9 mouse cellular contexts compared by ENCODE assay signal in the genomic region with DNA sequence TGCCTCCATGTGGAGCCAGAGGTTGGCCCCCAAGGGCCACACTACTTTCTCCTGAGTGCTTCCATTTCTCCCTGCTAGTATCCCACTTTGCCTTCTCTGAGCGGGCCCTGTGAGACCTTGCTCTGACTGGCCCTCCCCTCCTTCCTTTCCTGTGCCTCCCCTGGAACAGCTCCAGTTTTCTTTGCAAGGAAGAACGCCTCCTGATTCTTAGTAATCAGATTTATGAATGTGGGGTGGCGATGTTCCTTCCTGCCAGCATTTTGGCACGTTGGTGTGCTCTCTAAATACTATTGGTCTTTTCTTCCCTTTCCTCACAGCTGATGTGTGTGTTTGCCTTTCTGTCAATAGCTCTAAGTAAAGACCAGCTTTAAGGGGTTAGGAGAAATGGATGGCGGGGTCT.
DNase-seq lines count a peak whose midpoint lies in the region; ATAC-seq and TF ChIP-seq lines count a peak whose summit lies in the region.
"Had no signal": no experiment of that assay in that cellular context is flagged by ENCODE, and none has a peak within 500 bp of the region (broad histone marks: within the 10 kb centered on the region; RNA-seq: fewer than 3 reads in every experiment).

No protein-coding gene starts in this region.

- 29% methylated on average over 5 of the region's 5 CpGs for WGBS in intestine, embryonic 16.5 days
- 45% methylated on average over 5 of the region's 5 CpGs for WGBS in intestine, postnatal 0 days
- 36% methylated on average over 5 of the region's 5 CpGs for WGBS in heart, embryonic 13.5 days
- WGBS in lung, postnatal 0 days, result 16% methylated on average over 5 of the region's 5 CpGs

- TF ChIP-seq CTCF in intestine, postnatal 0 days (IDR thresholded peaks at IDR 0.05; ENCODE audit: low read depth), result no peak
- no peak for TF ChIP-seq CTCF in lung, postnatal 0 days (IDR thresholded peaks at IDR 0.05)

- H3K4me1 ChIP-seq in intestine, embryonic 16.5 days (ENCODE audit: control insufficient read depth, insufficient read depth, low read length), result peaks cover 22% of the 10 kb centered on the region
- H3K4me1 ChIP-seq in intestine, postnatal 0 days (replicated peaks; ENCODE audit: control insufficient read depth, insufficient read depth, low read length), result no peaks in the 10 kb centered on the region; the same call in 1 of the 2 replicates
- peaks cover 77% of the 10 kb centered on the region for H3K4me1 ChIP-seq in heart, embryonic 13.5 days
- H3K4me1 ChIP-seq in lung, postnatal 0 days (ENCODE audit: insufficient read depth, low read depth, low read length), result peaks cover 7% of the 10 kb centered on the region

- H3K27ac ChIP-seq in intestine, embryonic 16.5 days (ENCODE audit: low read length), result 0 out of 2 replicates have a peak overlapping the region, but pooled peaks have one; percentile 36
- H3K27ac ChIP-seq in intestine, postnatal 0 days (ENCODE audit: low read depth, low read length), result no peak overlapping the region
- peak overlapping the region; percentile 65 for H3K27ac ChIP-seq in heart, embryonic 13.5 days (replicated peaks)
- peak overlapping the region; percentile 38; the same call in 1 of the 2 replicates for H3K27ac ChIP-seq in lung, postnatal 0 days (ENCODE audit: low read length)

- no peak overlapping the region for H3K4me3 ChIP-seq in intestine, embryonic 16.5 days (ENCODE audit: low read length)
- H3K4me3 ChIP-seq in intestine, postnatal 0 days (ENCODE audit: low read depth, low read length), result no peak overlapping the region
- H3K4me3 ChIP-seq in heart, embryonic 13.5 days, result no peak overlapping the region
- no peak overlapping the region for H3K4me3 ChIP-seq in lung, postnatal 0 days (ENCODE audit: low read depth, low read length)

- ATAC-seq in intestine, embryonic 16.5 days, result no peak
- no peak for ATAC-seq in intestine, postnatal 0 days
- ATAC-seq in heart, embryonic 13.5 days (ENCODE audit: extremely low read depth, insufficient number of reproducible peaks, low FRiP score, low TSS enrichment), result no peak
- ATAC-seq in lung, postnatal 0 days, result peak; percentile 73
- no peak for ATAC-seq in cerebellum, adult (ENCODE audit: insufficient number of reproducible peaks, low FRiP score, low TSS enrichment)
- ATAC-seq: Patski had no signal

- no peaks in the 10 kb centered on the region for H3K9me3 ChIP-seq in intestine, embryonic 16.5 days (ENCODE audit: control insufficient read depth, low read length)
- no peaks in the 10 kb centered on the region for H3K9me3 ChIP-seq in intestine, postnatal 0 days (ENCODE audit: control insufficient read depth)
- no peaks in the 10 kb centered on the region for H3K9me3 ChIP-seq in heart, embryonic 13.5 days
- no peaks in the 10 kb centered on the region for H3K9me3 ChIP-seq in lung, postnatal 0 days (ENCODE audit: low read length)

- peak; percentile 11; the same call in 1 of the 2 replicates for TF ChIP-seq EP300 in lung, postnatal 0 days (IDR thresholded peaks at IDR 0.05)

- H3K27me3 ChIP-seq in intestine, embryonic 16.5 days (replicated peaks; ENCODE audit: control insufficient read depth, insufficient read depth, low read length), result no peaks in the 10 kb centered on the region
- H3K27me3 ChIP-seq in intestine, postnatal 0 days (replicated peaks; ENCODE audit: control insufficient read depth, insufficient read depth, low read length), result no peaks in the 10 kb centered on the region
- no peaks in the 10 kb centered on the region for H3K27me3 ChIP-seq in heart, embryonic 13.5 days (replicated peaks)
- H3K27me3 ChIP-seq in lung, postnatal 0 days (replicated peaks; ENCODE audit: insufficient read depth, low read length), result no peaks in the 10 kb centered on the region
- H3K27me3 ChIP-seq: Patski had no signal

- no peak overlapping the region for H3K4me2 ChIP-seq in intestine, embryonic 16.5 days (ENCODE audit: low read depth, low read length)
- no peak overlapping the region for H3K4me2 ChIP-seq in intestine, postnatal 0 days (replicated peaks; ENCODE audit: low read depth)
- H3K4me2 ChIP-seq in heart, embryonic 13.5 days, result no peak overlapping the region
- H3K4me2 ChIP-seq in lung, postnatal 0 days (replicated peaks; ENCODE audit: low read depth, low read length), result 0 out of 2 replicates have a peak overlapping the region, but pooled peaks have one; percentile 14

- peak; percentile 84 to 92 for DNase-seq in adrenal gland, adult (ENCODE audit: inconsistent age in 2 of 2, low spot score in 1 of 2)
- DNase-seq in lung, postnatal 0 days (ENCODE audit: low spot score), result peak; percentile 81
- no peak for DNase-seq in natural killer cell, adult 2 months (ENCODE audit: low spot score in 2 of 2)
- no peak for DNase-seq in gastrocnemius, postnatal 4 days (ENCODE audit: low spot score in 2 of 2)

- H3K36me3 ChIP-seq in intestine, embryonic 16.5 days (ENCODE audit: control insufficient read depth, insufficient read depth, low read length), result no peaks in the 10 kb centered on the region
- 0 out of 2 replicates have a peak, but pooled peaks cover 3% of the 10 kb centered on the region for H3K36me3 ChIP-seq in intestine, postnatal 0 days (ENCODE audit: control insufficient read depth, insufficient read depth)
- 0 out of 2 replicates have a peak, but pooled peaks cover 2% of the 10 kb centered on the region for H3K36me3 ChIP-seq in heart, embryonic 13.5 days
- no peaks in the 10 kb centered on the region for H3K36me3 ChIP-seq in lung, postnatal 0 days (ENCODE audit: insufficient read depth, low read length)

- no peak overlapping the region for H3K9ac ChIP-seq in intestine, embryonic 16.5 days (ENCODE audit: low read depth, low read length)
- H3K9ac ChIP-seq in intestine, postnatal 0 days (ENCODE audit: low read depth, low read length), result no peak overlapping the region
- H3K9ac ChIP-seq in heart, embryonic 13.5 days, result 0 out of 2 replicates have a peak overlapping the region, but pooled peaks have one; percentile 33
- no peak overlapping the region for H3K9ac ChIP-seq in lung, postnatal 0 days (replicated peaks; ENCODE audit: low read depth)

Comparison
In these comparisons a context has a peak if more than half of its experiments do, and no peak if none do; other contexts are left out.
1. DNase-seq: peak in adrenal gland, adult (2 of 2) and lung, postnatal 0 days (single experiment); none in natural killer cell, adult 2 months (0 of 2) and gastrocnemius, postnatal 4 days (0 of 2).